Mouse (Mus musculus): ENCODE measurements around the gene Plekhg5. TPM values are rescaled to one million over a fixed set of nuclear protein-coding genes. Genes with fewer than 3 reads are reported as not detected.

The Plekhg5 gene
- polyA plus RNA-seq, 1 experiment from 2014 or later = 13.8 TPM

DNA sequence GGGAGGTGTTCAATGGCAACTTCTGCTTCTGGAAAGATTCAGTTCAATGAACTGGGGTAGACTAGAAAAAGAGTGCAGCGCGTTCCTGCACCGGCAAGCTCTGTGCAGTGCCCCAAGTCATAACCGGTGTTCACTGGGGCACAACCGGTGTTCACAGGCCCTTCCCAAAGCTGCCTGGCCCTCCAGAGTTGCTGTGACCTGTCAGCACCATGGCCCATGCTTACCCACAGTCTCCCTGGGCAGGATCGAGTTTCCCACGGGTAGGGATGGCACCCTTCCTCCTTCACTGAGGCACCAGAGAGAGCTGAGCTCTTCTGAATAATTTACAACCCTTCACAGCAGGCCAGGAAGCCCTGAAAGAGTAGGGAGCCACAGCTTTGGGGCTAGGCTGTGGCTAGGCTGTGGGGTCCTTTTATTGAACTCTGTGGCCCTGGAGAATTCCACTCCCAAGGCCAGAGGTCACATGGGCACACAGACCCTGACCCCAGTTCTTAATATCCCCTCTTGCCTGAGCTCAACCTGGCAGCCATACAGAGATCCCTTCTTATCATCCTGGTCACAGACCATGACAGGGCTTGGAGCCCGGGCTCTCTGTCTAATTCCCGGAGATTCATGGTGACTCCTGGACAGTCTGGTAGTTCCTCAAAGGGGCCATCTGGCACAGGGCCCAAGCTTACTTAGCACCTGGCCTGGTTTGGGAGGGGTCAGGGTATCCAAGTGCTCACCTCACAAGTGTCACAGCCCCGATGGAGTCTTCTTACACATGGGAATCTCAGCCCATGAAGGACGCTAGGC, 73.9 kb downstream of the Plekhg5 start:
- WGBS = 63% methylated on average over 11 of the region's 11 CpGs
- no peak overlapping the region for H3K9ac ChIP-seq (ENCODE audit: low read depth, low read length)
- H3K27me3 ChIP-seq (replicated peaks; ENCODE audit: control insufficient read depth, insufficient read depth, low read length) = peaks cover 9% of the 10 kb centered on the region
- no peak for ATAC-seq
- no peak overlapping the region for H3K4me3 ChIP-seq (ENCODE audit: low read length)
- H3K4me2 ChIP-seq (ENCODE audit: low read length) = no peak overlapping the region
- no peak overlapping the region for H3K27ac ChIP-seq (ENCODE audit: low read depth, low read length)
- no peaks in the 10 kb centered on the region for H3K4me1 ChIP-seq (ENCODE audit: control insufficient read depth, insufficient read depth, low read depth, low read length)
- no peaks in the 10 kb centered on the region for H3K36me3 ChIP-seq (ENCODE audit: control insufficient read depth, insufficient read depth, low read length)
- H3K9me3 ChIP-seq (ENCODE audit: control insufficient read depth, low read length) = no peaks in the 10 kb centered on the region

DNA sequence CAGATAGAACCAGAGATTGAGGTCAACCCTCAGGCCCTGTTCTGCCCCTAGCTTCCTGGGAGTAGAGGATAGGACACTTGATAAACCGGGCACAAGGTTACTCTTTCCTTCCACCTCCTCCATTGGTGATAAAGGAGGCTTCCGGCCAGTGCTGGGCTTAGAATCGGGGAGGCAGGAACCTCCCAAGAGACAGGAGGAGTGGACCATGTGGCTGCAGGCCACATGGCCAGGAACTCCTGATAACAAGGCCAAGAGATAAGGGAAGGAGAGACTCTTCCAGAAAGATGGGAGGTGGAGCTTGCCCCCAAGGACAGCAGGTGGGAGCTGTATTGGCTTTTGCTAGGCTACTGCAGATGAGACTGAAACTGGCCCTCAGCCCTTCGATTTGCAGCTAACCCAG, 78.2 kb downstream of the Plekhg5 start:
- Histone ChIP-seq H3K4me3 (ENCODE audit: low read length) (no peak overlapping the region), H3K27me3 (replicated peaks; ENCODE audit: control insufficient read depth, insufficient read depth, low read length) (peaks cover 39% of the 10 kb centered on the region), H3K4me1 (ENCODE audit: control insufficient read depth, insufficient read depth, low read depth, low read length) (peaks cover 13% of the 10 kb centered on the region), H3K9me3 (ENCODE audit: control insufficient read depth, low read length) (no peaks in the 10 kb centered on the region), H3K27ac (ENCODE audit: low read depth, low read length) (no peak overlapping the region), H3K36me3 (ENCODE audit: control insufficient read depth, insufficient read depth, low read length) (no peaks in the 10 kb centered on the region), H3K9ac (ENCODE audit: low read depth, low read length) (no peak overlapping the region), H3K4me2 (ENCODE audit: low read length) (no peak overlapping the region)
- ATAC-seq = no peak
- 73% methylated on average over 4 of the region's 4 CpGs for WGBS

DNA sequence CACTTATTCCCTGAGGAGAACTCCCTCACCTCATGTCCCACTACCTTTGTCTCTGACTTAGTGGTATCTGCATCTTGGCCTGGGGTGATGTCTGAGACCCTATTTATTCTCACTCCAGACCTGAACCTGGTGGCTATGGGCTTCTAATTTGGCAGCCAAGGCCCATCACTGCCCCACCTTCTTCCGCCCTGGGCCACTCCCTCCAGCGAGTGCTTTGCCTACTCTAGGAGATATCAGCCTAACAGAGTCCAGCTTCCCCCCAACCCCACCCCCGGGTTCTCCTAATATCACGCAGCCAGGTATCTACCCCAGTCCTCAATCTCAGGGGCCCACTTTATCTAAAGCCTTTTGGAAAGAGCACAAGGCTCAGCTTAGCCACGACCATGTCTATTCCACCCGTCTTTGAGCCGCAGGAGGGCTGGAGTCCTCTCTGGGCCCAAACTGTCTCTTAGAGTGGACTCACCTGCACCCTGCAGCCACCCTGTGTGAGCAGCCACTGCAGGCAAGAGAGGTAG, 79.2 kb downstream of the Plekhg5 start:
- 16% methylated on average over 7 of the region's 7 CpGs for WGBS
- ATAC-seq = no peak
- peaks cover 13% of the 10 kb centered on the region for H3K4me1 ChIP-seq (ENCODE audit: control insufficient read depth, insufficient read depth, low read depth, low read length)
- peak overlapping the region; percentile 51 for H3K4me2 ChIP-seq (ENCODE audit: low read length)
- H3K9ac ChIP-seq (ENCODE audit: low read depth, low read length) = no peak overlapping the region
- H3K9me3 ChIP-seq (ENCODE audit: control insufficient read depth, low read length) = no peaks in the 10 kb centered on the region
- peaks cover 39% of the 10 kb centered on the region for H3K27me3 ChIP-seq (replicated peaks; ENCODE audit: control insufficient read depth, insufficient read depth, low read length)
- peak overlapping the region; percentile 30; the same call in 1 of the 2 replicates for H3K4me3 ChIP-seq (ENCODE audit: low read length)
- no peak overlapping the region for H3K27ac ChIP-seq (ENCODE audit: low read depth, low read length)
- no peaks in the 10 kb centered on the region for H3K36me3 ChIP-seq (ENCODE audit: control insufficient read depth, insufficient read depth, low read length)

DNA sequence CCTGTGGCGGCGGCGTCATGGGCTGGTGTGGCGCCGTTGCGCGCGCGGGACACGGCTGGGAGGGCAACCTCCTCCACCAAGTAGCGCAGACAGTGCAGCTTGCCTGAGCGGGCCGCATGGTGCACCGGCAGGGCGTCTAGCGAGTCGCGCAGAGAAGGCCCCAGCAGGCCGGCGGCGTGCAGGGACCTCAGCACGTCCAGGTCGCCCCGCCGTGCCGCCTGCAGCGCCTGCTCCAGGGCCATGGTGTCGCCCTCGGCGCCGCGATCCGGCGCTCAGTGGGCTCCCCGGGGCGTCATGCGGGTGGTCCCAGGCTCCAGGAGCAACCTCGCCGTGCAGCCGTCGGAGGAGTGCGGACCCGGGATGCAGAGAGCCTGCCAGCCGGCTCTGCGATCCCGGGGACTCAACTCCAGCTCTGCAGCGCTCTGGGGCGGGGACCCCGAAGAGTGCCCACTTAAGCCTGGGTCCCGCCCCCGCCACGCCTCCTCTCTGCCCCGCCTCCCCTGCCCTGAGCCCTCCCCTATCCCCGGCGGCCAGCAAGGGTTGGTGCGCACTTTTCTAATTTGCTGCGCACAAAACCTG, 79.8 kb downstream of the Plekhg5 start, which contains the start of gene Espn:
Espn (minus strand) TSS at position 406 of the 579 bp plus-strand sequence.
- Histone ChIP-seq H3K4me1 (ENCODE audit: control insufficient read depth, insufficient read depth, low read depth, low read length) (peaks cover 13% of the 10 kb centered on the region), H3K36me3 (ENCODE audit: control insufficient read depth, insufficient read depth, low read length) (no peaks in the 10 kb centered on the region), H3K9ac (ENCODE audit: low read depth, low read length) (peak within 1 kb of the TSS; percentile 31), H3K9me3 (ENCODE audit: control insufficient read depth, low read length) (no peaks in the 10 kb centered on the region), H3K4me2 (ENCODE audit: low read length) (peak within 1 kb of the TSS; percentile 51), H3K4me3 (ENCODE audit: low read length) (peak within 1 kb of the TSS; percentile 30), H3K27me3 (replicated peaks; ENCODE audit: control insufficient read depth, insufficient read depth, low read length) (peaks cover 40% of the 10 kb centered on the region), H3K27ac (ENCODE audit: low read depth, low read length) (no peak within 1 kb of the TSS)
- WGBS = 0% methylated on average over 37 of the region's 57 CpGs
- ATAC-seq = peak; percentile 70

DNA sequence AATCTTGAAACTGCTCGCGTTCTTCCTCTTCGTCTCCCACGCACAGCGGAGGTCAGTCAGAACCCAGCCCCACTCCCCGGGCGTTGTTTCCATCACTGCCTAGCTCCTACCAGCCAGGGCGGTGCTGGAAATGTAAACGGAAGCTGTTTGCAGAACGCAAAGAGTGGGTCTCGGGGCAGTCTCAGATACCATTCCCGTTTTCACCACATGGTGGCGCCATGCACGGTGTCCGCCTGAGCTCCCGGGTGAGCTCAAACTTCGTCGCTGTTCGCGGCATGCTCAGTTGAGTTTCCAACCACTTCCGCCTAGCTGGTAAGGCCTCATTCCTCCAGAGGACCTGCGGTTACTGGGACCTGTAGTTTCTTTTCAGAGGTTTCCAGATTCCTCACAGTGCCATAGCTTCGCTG, 81.5 kb downstream of the Plekhg5 start:
- H3K27me3 ChIP-seq (replicated peaks; ENCODE audit: control insufficient read depth, insufficient read depth, low read length) = peaks cover 57% of the 10 kb centered on the region
- no peak overlapping the region; the same call in 1 of the 2 replicates for H3K9ac ChIP-seq (ENCODE audit: low read depth, low read length)
- peaks cover 17% of the 10 kb centered on the region for H3K4me1 ChIP-seq (ENCODE audit: control insufficient read depth, insufficient read depth, low read depth, low read length)
- peak overlapping the region; percentile 23 for H3K4me3 ChIP-seq (ENCODE audit: low read length)
- peak overlapping the region; percentile 50 for H3K4me2 ChIP-seq (ENCODE audit: low read length)
- 1% methylated on average over 23 of the region's 23 CpGs for WGBS
- no peak for ATAC-seq
- H3K9me3 ChIP-seq (ENCODE audit: control insufficient read depth, low read length) = no peaks in the 10 kb centered on the region
- H3K36me3 ChIP-seq (ENCODE audit: control insufficient read depth, insufficient read depth, low read length) = no peaks in the 10 kb centered on the region
- H3K27ac ChIP-seq (ENCODE audit: low read depth, low read length) = no peak overlapping the region

DNA sequence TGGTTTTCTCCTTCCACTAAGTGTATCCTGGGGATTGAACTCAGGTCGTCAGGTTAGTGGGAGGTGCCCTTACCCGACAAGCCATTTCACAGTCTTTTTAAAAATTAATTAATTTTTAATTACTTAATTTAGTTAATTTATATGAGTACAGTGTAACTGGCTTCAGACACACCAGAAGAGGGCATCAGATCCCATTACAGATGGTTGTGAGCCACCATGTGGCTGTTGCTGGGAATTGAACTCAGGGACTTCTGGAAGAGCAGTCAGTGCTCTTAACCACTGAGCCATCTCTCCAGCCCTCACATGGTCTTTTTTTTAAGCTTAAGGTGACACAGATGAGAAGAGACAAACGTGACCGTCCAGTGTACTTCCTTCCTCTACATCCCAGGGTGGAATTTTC, 82.7 kb downstream of the Plekhg5 start:
- Histone ChIP-seq H3K4me3 (ENCODE audit: low read length) (no peak overlapping the region), H3K4me2 (ENCODE audit: low read length) (no peak overlapping the region), H3K9ac (ENCODE audit: low read depth, low read length) (no peak overlapping the region), H3K27me3 (replicated peaks; ENCODE audit: control insufficient read depth, insufficient read depth, low read length) (peaks cover 69% of the 10 kb centered on the region), H3K4me1 (ENCODE audit: control insufficient read depth, insufficient read depth, low read depth, low read length) (peaks cover 25% of the 10 kb centered on the region), H3K9me3 (ENCODE audit: control insufficient read depth, low read length) (no peaks in the 10 kb centered on the region), H3K36me3 (ENCODE audit: control insufficient read depth, insufficient read depth, low read length) (no peaks in the 10 kb centered on the region), H3K27ac (ENCODE audit: low read depth, low read length) (no peak overlapping the region)
- ATAC-seq = no peak
- WGBS = 67% methylated on average over 4 of the region's 4 CpGs

DNA sequence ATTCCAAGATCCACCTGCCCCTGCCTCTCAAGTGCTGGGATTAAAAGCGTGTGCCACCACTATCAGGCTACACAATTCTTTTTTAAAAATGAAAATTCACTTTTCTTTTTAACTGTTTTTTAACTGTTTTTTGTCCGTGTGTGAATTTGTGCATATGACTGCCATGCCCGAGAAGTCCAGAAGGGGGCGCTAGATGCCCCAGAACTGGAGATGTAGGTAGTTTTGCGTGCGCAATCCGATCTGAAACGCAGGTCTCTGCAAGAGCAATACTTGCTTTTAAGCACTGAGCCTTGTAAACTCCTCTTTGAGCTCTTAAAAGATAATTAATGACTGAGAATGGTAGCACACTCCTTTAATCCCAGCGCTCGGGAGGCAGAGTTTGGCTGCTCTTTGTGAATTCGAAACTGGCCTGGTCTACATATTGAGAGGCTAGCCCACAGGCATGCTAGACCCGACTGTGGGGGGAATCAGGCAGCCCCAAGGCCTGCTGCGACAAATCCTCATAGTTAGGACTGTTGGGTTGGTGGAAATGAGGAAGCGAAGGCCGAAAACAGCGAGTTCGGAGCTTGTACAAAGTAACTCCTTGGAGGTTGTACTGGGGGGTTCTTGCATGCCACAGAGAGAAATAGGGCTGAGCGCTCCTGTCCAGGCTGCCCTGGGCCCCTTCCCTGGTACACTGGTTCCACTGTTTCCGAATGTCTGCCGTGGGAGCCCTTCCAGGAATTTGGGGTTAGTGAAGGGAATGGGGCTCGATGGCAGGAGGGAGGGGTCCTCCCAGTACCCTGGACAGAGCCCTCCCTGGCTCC, 85.7 kb downstream of the Plekhg5 start:
- peaks cover 69% of the 10 kb centered on the region for H3K27me3 ChIP-seq (replicated peaks; ENCODE audit: control insufficient read depth, insufficient read depth, low read length)
- H3K4me3 ChIP-seq (ENCODE audit: low read length) = no peak overlapping the region

DNA sequence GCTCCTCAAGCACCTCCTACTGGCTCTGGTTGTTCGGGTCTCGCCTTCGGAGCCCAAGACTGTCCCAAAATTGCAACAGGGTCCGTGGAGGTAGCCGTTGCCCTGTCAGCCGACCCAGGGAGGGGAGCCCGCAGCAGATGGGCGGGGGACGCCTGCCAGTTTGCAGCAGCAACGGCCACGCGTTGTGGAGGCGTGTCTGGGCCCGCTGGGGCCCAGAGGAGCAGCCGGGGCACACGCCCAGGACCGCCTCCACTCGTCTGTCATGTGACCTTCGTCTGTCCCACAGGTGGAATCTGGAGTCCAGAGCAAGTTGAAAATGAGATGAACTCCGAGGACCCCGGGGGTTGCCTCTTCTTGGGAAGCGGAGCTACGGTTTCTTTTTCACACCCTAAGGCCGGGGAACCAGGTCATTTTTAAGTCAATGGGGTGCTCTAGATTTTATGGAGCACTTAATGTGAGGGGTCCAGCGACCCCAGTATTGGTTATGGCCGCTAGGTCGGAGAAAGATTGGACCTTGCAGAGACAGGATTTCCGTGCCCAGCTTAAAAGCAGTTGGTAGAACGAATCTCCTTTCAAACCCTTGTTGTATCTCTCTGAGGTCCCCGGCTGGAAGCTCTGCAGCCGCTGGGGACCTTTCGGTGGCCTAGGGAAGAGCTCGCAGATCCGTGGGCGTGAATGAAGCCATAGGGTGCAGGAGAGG, 86.4 kb downstream of the Plekhg5 start, which contains the start of gene Hes2:
Hes2 (plus strand) TSS at position 283 of the 700 bp plus-strand sequence.
- Histone ChIP-seq H3K36me3 (ENCODE audit: control insufficient read depth, insufficient read depth, low read length) (no peaks in the 10 kb centered on the region), H3K4me3 (ENCODE audit: low read length) (peak within 1 kb of the TSS; percentile 16; the same call in 1 of the 2 replicates), H3K27me3 (replicated peaks; ENCODE audit: control insufficient read depth, insufficient read depth, low read length) (peaks cover 62% of the 10 kb centered on the region), H3K27ac (ENCODE audit: low read depth, low read length) (no peak within 1 kb of the TSS), H3K9me3 (ENCODE audit: control insufficient read depth, low read length) (no peaks in the 10 kb centered on the region), H3K4me1 (ENCODE audit: control insufficient read depth, insufficient read depth, low read depth, low read length) (peaks cover 15% of the 10 kb centered on the region), H3K9ac (ENCODE audit: low read depth, low read length) (peak within 1 kb of the TSS; percentile 22), H3K4me2 (ENCODE audit: low read length) (peak within 1 kb of the TSS; percentile 26)
- peak; percentile 19; the same call in 1 of the 2 replicates for ATAC-seq
- WGBS = 4% methylated on average over 35 of the region's 35 CpGs

More for the DNA sequence above, 85.7 kb downstream of the Plekhg5 start:
- ATAC-seq = no peak
- no peaks in the 10 kb centered on the region for H3K9me3 ChIP-seq (ENCODE audit: control insufficient read depth, low read length)
- H3K27ac ChIP-seq (ENCODE audit: low read depth, low read length) = no peak overlapping the region
- peak overlapping the region; percentile 26; the same call in 1 of the 2 replicates for H3K4me2 ChIP-seq (ENCODE audit: low read length)
- no peaks in the 10 kb centered on the region for H3K36me3 ChIP-seq (ENCODE audit: control insufficient read depth, insufficient read depth, low read length)
- 14% methylated on average over 21 of the region's 21 CpGs for WGBS
- peaks cover 18% of the 10 kb centered on the region for H3K4me1 ChIP-seq (ENCODE audit: control insufficient read depth, insufficient read depth, low read depth, low read length)
- H3K9ac ChIP-seq (ENCODE audit: low read depth, low read length) = no peak overlapping the region

Data from hindbrain, embryonic 16.5 days (tissue).